Mouse (Mus musculus) heart, adult 2 months (tissue): ENCODE data around the gene Alg11.

Experiments
- CTCF ChIP-seq: fragments of 200-600 bp; IDR thresholded peaks from 2 replicates; pipeline ENCODE4 v1.8.1; 2022; ENCODE audit warnings: antibody characterized with exemption, mild to moderate bottlenecking, moderate library complexity
- EP300 ChIP-seq: fragments of 200-500 bp; IDR thresholded peaks from 2 replicates; pipeline ENCODE4 v1.6.1; 2011; ENCODE audit warnings: low read depth, low read length, control low read depth; ENCODE audit not compliant: insufficient read depth
- POLR2A ChIP-seq: fragments of 200-500 bp; IDR thresholded peaks from 2 replicates; pipeline ENCODE4 v1.6.1; 2011; ENCODE audit warnings: mild to moderate bottlenecking, low read depth, low read length, control low read depth; ENCODE audit not compliant: insufficient read depth

- TF ChIP-seq POLR2A: no peak
- no peak for TF ChIP-seq CTCF
- no peak for TF ChIP-seq EP300
Observed at GRCm38 (mm10) chr8:22039468-22040152, 20.9 kb upstream of the Alg11 start.
